Mouse (Mus musculus) hindbrain, postnatal 0 days (tissue): ENCODE data around the gene Ltv1. TPM values are rescaled to one million over a fixed set of nuclear protein-coding genes. Genes with fewer than 3 reads are reported as not detected.
A peak's percentile ranks its signal among the peaks of the same experiment; 100 is the strongest.
"Not testable (repeated sequence)": the region's sequence is repeated elsewhere in the genome, so short reads cannot be mapped to it uniquely, and the experiment has no call there.

ENCODE experiments used
- ATAC-seq: fragments of 200-750 bp; cut with Nextera tagmentation; 2 replicates; pipeline ENCODE4 v1.8.0; 2017; ENCODE audit warnings: mild to moderate bottlenecking, moderate TSS enrichment, moderate library complexity
- DNase-seq: peaks from one replicate; pipeline ENCODE4 v3.0.0-alpha.2; 2015; ENCODE audit warnings: low spot score
- H3K27ac ChIP-seq: fragments of 300-500 bp; sonication (generic); 2 replicates; pipeline ENCODE4 v1.5.1; 2014; ENCODE audit warnings: mild to moderate bottlenecking
- H3K27me3 ChIP-seq: fragments of 300-500 bp; sonication (generic); 2 replicates; pipeline ENCODE4 v1.6.1; 2014; ENCODE audit warnings: low read length, mixed read lengths; ENCODE audit not compliant: insufficient read depth
- H3K36me3 ChIP-seq: fragments of 300-500 bp; sonication (generic); 2 replicates; pipeline ENCODE4 v1.6.1; 2014; ENCODE audit warnings: low read length, mixed read lengths; ENCODE audit not compliant: insufficient read depth
- H3K4me1 ChIP-seq: fragments of 300-500 bp; sonication (generic); 2 replicates; pipeline ENCODE4 v1.6.1; 2014; ENCODE audit warnings: antibody characterized with exemption, low read length, mixed read lengths; ENCODE audit not compliant: insufficient read depth
- H3K4me2 ChIP-seq: fragments of 300-500 bp; sonication (generic); 2 replicates; pipeline ENCODE4 v1.6.1; 2014; ENCODE audit warnings: low read depth, mild to moderate bottlenecking, low read length, moderate library complexity, mixed read lengths
- H3K4me3 ChIP-seq: fragments of 300-500 bp; sonication (generic); 2 replicates; pipeline ENCODE4 v1.5.1; 2014; ENCODE audit warnings: low read length
- H3K9ac ChIP-seq: fragments of 300-500 bp; sonication (generic); replicated peaks from 2 replicates; pipeline ENCODE4 v1.6.1; 2014; ENCODE audit warnings: mild to moderate bottlenecking, low read length, moderate library complexity, mixed read lengths
- H3K9me3 ChIP-seq: fragments of 300-500 bp; sonication (generic); 2 replicates; pipeline ENCODE4 v1.6.1; 2016; ENCODE audit warnings: low read length, mixed read lengths
- CTCF ChIP-seq: IDR thresholded peaks from 2 replicates; pipeline ENCODE4 v1.5.1; 2016; ENCODE audit warnings: antibody characterized with exemption, control low read depth, low read depth
- WGBS: fragments of 180-500 bp; shearing (Covaris S2); extraction: QIAGEN DNeasy Blood & Tissue Kit; methylation state at CpG from one replicate; pipeline ENCODE4 v1.1.7; 2014; 5-methylcytosine and 5-hydroxymethylcytosine counted together
- polyA plus RNA-seq: library from polyadenylated mRNA; unstranded; fragments of >200 nt; fragmentation: Nextera tagmentation; extraction: Ambion mirVana; gene quantifications from 2 replicates; pipeline ENCODE4 v1.2.1, GENCODE M21; 2015
- total RNA-seq: library from RNA; depleted of rRNA; stranded (reverse); fragments of >200 nt; gene quantifications from 2 replicates; pipeline ENCODE4 v1.2.3, GENCODE M21; 2014

Ltv1 gene
- total and polyA plus RNA-seq, 2 experiments from 2014 or later, result 14.9 to 25.6 TPM

- no peaks in the 10 kb centered on the region for H3K36me3 ChIP-seq
- no peak for ATAC-seq
- no peaks in the 10 kb centered on the region for H3K27me3 ChIP-seq
- H3K27ac ChIP-seq, result no peak overlapping the region
- WGBS, result 65% methylated on average over 8 of the region's 8 CpGs
- H3K4me1 ChIP-seq, result no peaks in the 10 kb centered on the region
- H3K4me2 ChIP-seq, result no peak overlapping the region
- no peak for TF ChIP-seq CTCF
- no peaks in the 10 kb centered on the region for H3K9me3 ChIP-seq
- H3K9ac ChIP-seq, result no peak overlapping the region
- no peak overlapping the region for H3K4me3 ChIP-seq
- DNase-seq, result no peak
Measured at GRCm38 (mm10) chr10:13196872-13197507, 4.0 kb upstream of the Ltv1 start.

- H3K4me1 ChIP-seq, DNase-seq, H3K27ac ChIP-seq, H3K27me3 ChIP-seq, H3K36me3 ChIP-seq, H3K9me3 ChIP-seq, ATAC-seq, H3K9ac ChIP-seq: not testable (repeated sequence)
- peak overlapping the region; percentile 62 for H3K4me3 ChIP-seq
- 90% methylated on average over 7 of the region's 7 CpGs for WGBS
- peak overlapping the region; percentile 61 for H3K4me2 ChIP-seq
Measured at GRCm38 (mm10) chr10:13193496-13193895, 528 bp upstream of the Ltv1 start.

DNA sequence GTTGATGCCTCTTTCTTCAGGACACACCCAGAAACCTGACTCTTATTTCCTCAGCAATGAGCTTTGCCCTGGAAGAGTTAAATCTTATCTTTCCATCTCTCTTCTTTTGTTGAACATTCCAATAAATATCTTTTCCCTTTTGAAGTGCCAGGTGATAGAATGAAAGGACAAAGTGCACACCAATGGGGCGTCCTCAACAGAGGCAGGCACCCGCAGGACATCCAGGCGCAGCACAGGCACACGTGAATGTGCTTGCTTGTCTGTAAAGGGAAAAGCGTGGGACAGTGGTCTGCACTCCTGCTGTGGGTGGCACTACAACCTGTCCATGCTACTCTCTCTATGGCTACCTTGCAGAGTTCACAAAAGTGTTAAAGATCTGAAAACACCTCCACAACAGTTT is 3.1 kb downstream of the Ltv1 start:
- no peaks in the 10 kb centered on the region for H3K27me3 ChIP-seq
- H3K4me1 ChIP-seq, result no peaks in the 10 kb centered on the region
- no peak overlapping the region for H3K9ac ChIP-seq
- H3K4me2 ChIP-seq, result no peak overlapping the region
- WGBS, result 92% methylated on average over 5 of the region's 5 CpGs
- DNase-seq (no peak), ATAC-seq (no peak)
- H3K27ac ChIP-seq, result no peak overlapping the region
- no peak for TF ChIP-seq CTCF
- no peak overlapping the region for H3K4me3 ChIP-seq
- H3K36me3 ChIP-seq, result peaks cover 3% of the 10 kb centered on the region; the same call in 1 of the 2 replicates
- no peaks in the 10 kb centered on the region for H3K9me3 ChIP-seq

- ATAC-seq, result no peak
- no peaks in the 10 kb centered on the region for H3K9me3 ChIP-seq
- no peak for TF ChIP-seq CTCF
- peaks cover 15% of the 10 kb centered on the region; the same call in 1 of the 2 replicates for H3K36me3 ChIP-seq
- no peak overlapping the region for H3K4me3 ChIP-seq
- no peak overlapping the region for H3K9ac ChIP-seq
- no peaks in the 10 kb centered on the region for H3K4me1 ChIP-seq
- H3K27me3 ChIP-seq, result no peaks in the 10 kb centered on the region
- 95% methylated on average over 3 of the region's 3 CpGs for WGBS
- no peak for DNase-seq
- no peak overlapping the region for H3K4me2 ChIP-seq
- no peak overlapping the region for H3K27ac ChIP-seq
Measured at GRCm38 (mm10) chr10:13186754-13187153, 6.2 kb downstream of the Ltv1 start.

DNA sequence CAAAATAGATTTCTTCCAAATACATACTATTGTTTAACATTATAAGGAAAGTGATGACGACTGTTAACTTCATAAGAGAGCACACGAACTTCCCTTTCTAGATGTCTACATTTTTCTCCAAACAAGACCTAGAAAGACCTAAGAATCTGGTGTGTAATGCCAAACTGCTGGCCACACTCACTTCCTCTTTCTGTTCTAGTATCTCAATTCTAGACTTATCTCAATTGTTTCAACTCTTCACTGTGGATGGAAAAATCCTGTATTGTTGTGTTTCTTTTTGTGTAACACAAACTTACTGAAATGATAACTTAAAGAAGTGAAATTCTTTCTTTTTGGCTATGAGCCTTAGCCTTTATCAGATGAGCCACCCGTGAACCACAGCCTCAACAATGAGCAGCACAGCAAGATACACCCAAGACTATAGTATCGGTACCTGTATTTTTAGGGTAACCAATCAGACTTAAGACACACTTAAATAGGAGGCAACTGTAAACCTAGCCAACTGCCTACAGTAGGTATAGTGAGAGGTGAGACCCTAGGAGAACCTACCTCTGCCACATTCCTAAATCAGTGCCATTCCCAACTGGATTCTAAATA is 8.7 kb downstream of the Ltv1 start:
- no peak for DNase-seq
- peaks cover 36% of the 10 kb centered on the region for H3K36me3 ChIP-seq
- TF ChIP-seq CTCF, result no peak
- no peaks in the 10 kb centered on the region for H3K4me1 ChIP-seq
- H3K9me3 ChIP-seq, result no peaks in the 10 kb centered on the region
- no peak for ATAC-seq
- no peak overlapping the region for H3K9ac ChIP-seq
- H3K4me3 ChIP-seq, result no peak overlapping the region
- H3K27me3 ChIP-seq, result no peaks in the 10 kb centered on the region
- no peak overlapping the region for H3K4me2 ChIP-seq
- no peak overlapping the region for H3K27ac ChIP-seq
- WGBS, result 94% methylated on average over 4 of the region's 4 CpGs

- Histone ChIP-seq H3K9ac (no peak overlapping the region), H3K4me2 (no peak overlapping the region), H3K4me1 (no peaks in the 10 kb centered on the region), H3K4me3 (no peak overlapping the region), H3K9me3 (no peaks in the 10 kb centered on the region), H3K36me3 (peaks cover 45% of the 10 kb centered on the region), H3K27me3 (no peaks in the 10 kb centered on the region), H3K27ac (no peak overlapping the region)
- ATAC-seq (no peak), DNase-seq (no peak)
- TF ChIP-seq CTCF, result no peak
- 91% methylated on average over 7 of the region's 7 CpGs for WGBS
Measured at GRCm38 (mm10) chr10:13180211-13180610, 12.8 kb downstream of the Ltv1 start.

GRCm38 (mm10) chr10:13177973-13178624 is 14.9 kb downstream of the Ltv1 start, which contains the start of gene Zc2hc1b:
Gene Zc2hc1b, minus strand, starts transcription at chr10:13178023.
- Histone ChIP-seq H3K4me2 (no peak within 1 kb of the TSS), H3K4me1 (no peaks in the 10 kb centered on the region), H3K27me3 (no peaks in the 10 kb centered on the region), H3K9me3 (no peaks in the 10 kb centered on the region), H3K27ac (no peak within 1 kb of the TSS), H3K4me3 (no peak within 1 kb of the TSS), H3K36me3 (peaks cover 40% of the 10 kb centered on the region), H3K9ac (no peak within 1 kb of the TSS)
- 54% methylated on average over 7 of the region's 7 CpGs for WGBS
- ATAC-seq (no peak), DNase-seq (no peak)
- TF ChIP-seq CTCF, result no peak
